Mouse (Mus musculus): ENCODE results near the gene Ptprd. TPM values are rescaled to one million over a fixed set of nuclear protein-coding genes. Genes with fewer than 3 reads are reported as not detected.

The Ptprd gene
- under 1 TPM in 1 of 2 experiments, not detected in 1; 0.05 TPM for polyA plus RNA-seq (2012; fragmentation: generic; extraction: Trizol)

DNA sequence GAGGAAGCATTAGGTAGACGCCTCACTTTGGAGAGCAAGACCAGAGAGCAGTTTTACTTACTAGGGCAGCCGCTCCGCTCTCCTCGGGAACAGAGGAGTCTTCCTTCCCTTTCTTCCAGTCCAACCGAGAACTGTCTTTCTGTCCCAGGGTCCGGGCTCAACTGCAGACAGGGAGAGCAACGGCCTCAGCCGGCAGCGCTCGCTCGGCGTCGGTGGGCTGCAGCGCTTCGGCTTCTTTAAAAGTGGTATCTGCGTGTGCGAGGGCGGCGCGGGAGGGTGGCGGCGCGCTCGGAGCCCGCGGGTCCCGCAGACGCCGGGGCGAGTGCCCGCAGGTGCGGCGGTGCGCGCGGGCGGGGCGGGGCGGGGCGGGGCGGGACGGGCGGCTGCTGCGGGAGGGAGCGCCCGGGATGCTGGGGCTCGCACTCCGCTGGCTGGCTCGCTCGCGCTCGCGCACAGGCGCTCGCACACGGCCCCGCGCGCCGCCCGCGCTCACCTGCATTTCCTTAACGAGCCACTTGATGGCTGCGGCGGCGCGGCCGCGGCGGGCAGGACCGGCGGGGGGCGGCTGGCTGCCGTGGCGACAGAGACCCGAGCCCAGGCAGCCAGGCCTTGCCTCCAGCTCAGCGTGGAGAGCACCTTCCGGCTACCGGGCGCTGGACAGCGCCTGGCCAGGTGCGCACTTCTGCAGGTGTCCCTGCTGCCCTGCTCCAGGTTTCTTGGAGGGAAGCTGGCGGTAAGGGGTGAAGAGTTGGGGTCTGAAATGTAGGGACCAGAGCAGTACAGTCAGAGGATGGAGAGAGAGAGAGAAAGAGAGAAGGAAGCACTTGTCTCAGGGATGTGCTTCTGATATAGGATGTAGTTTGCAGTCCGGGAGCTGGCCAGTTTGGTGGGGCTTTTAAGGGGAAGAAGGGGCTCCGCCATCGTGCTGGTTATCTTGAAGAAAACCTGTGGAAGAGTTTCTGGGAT is at the start of gene Ptprd:
TSS of gene Ptprd (minus strand) at position 433 of the 966 bp plus-strand sequence.

